Mouse (Mus musculus) limb, embryonic 10.5 days (tissue): ENCODE data around the gene Lix1l. TPM values are rescaled to one million over a fixed set of nuclear protein-coding genes. Genes with fewer than 3 reads are reported as not detected.

ENCODE experiments used
- DNase-seq: peaks from one replicate; pipeline ENCODE4 v3.0.0-alpha.2; 2017; ENCODE audit warnings: low spot score
- H3K27ac ChIP-seq: fragments of 300-500 bp; sonication (generic); 2 replicates; pipeline ENCODE4 v1.5.1; 2016; ENCODE audit warnings: mild to moderate bottlenecking
- H3K27me3 ChIP-seq: fragments of 300-500 bp; sonication (generic); 2 replicates; pipeline ENCODE4 v1.6.1; 2016; ENCODE audit warnings: low read depth, mild to moderate bottlenecking; ENCODE audit not compliant: poor library complexity, severe bottlenecking
- H3K36me3 ChIP-seq: fragments of 300-500 bp; sonication (generic); 2 replicates; pipeline ENCODE4 v1.6.1; 2016; ENCODE audit warnings: mild to moderate bottlenecking, moderate library complexity
- H3K4me1 ChIP-seq: fragments of 300-500 bp; sonication (generic); 2 replicates; pipeline ENCODE4 v1.6.1; 2016
- H3K4me3 ChIP-seq: fragments of 300-500 bp; sonication (generic); 2 replicates; pipeline ENCODE4 v1.5.1; 2016; ENCODE audit warnings: mild to moderate bottlenecking, moderate library complexity
- H3K9me3 ChIP-seq: fragments of 300-500 bp; sonication (generic); replicated peaks from 2 replicates; pipeline ENCODE4 v1.6.1; 2016; ENCODE audit warnings: mild to moderate bottlenecking
- WGBS: fragments of 180-500 bp; shearing (Covaris S2); methylation state at CpG from one replicate; pipeline ENCODE4 v1.1.7; 2016; 5-methylcytosine and 5-hydroxymethylcytosine counted together
- polyA plus RNA-seq: library from polyadenylated mRNA; unstranded; fragments of >200 nt; fragmentation: Nextera tagmentation; extraction: Ambion mirVana; gene quantifications from 2 replicates; pipeline ENCODE4 v1.2.1, GENCODE M21; 2016

Lix1l gene
- 3.6 and 4.5 TPM in 2 replicates for polyA plus RNA-seq

DNA sequence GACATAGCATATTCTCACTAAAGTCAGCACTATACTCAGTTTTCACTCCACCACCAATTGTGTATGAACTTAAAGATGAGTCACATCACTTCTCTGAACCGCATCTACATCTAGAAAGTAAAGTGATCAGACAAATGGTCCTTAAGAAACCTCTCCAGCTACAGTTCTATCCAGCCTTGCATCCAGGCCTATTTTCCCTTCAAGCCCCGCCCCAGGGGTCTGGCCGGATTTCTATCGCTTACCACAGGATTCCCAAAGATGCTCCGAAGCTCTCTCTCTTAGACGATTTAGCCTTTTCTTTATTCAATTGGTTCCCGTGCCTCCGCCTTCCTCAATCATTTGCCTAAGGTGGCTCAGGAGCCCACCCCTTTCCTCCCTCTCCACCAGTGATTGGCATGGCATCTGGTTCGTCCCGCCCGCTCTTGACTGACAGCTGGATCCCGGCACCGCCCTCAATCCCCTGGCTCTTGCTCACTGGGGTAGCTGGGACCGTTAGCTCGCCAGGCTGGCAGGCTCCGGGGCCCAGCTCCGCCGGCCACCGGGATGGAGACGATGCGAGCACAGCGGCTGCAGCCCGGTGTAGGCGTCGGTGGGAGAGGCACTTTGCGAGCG is at the start of gene Lix1l:
Gene Lix1l, plus strand, starts transcription at position 511 of the 612 bp plus-strand sequence.
- Histone ChIP-seq H3K36me3 (peaks cover 21% of the 10 kb centered on the region), H3K4me3 (peak within 1 kb of the TSS; percentile 92), H3K27ac (peak within 1 kb of the TSS; percentile 97), H3K27me3 (peaks cover 31% of the 10 kb centered on the region), H3K9me3 (no peaks in the 10 kb centered on the region), H3K4me1 (peaks cover 70% of the 10 kb centered on the region)
- DNase-seq = peak; percentile 93
- under 1% methylated on average over 27 of the region's 27 CpGs for WGBS

DNA sequence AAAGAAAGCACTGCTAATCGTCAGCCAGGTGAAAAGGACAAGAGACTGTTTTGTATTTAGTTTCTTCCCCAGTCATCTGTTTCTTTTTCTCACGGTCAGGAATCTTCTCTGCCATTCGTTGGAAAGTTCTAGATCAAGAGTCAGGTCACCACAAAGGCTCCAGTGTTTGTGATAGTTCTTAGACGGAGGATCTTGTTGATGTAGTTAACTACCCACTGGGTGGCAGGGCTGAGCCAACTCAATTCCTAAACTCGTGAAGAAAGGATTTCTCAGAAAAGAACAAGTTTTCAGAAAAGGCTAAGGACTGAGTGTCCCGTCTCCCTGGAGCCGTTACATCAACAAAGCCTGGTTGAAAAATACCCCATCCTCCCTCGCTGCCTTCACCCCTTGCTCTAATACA is 49.7 kb upstream of the Lix1l start:
- DNase-seq = no peak
- H3K27ac ChIP-seq = peak overlapping the region; percentile 64; the same call in 1 of the 2 replicates
- WGBS = 33% methylated on average over 8 of the region's 8 CpGs

DNA sequence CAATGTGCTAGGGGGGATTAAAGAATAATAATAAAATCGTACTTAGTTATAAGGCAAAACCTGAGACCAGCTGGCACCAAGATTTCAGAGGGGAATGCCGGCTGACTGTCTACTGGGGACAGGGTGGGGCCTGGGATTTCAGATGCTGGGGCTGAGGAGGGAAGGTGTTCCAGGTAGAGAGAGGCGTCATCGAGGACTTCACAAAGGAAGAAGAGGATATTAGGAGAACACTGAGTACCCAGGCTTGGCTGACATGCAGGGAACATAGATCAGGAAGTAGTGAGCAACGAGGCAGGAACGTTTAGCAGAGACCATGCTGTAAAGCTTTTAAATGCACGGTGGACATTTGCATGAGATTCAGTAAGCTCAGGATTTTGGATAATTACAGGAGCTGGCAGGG is 49.1 kb upstream of the Lix1l start:
- Histone ChIP-seq H3K4me1 (peaks cover 30% of the 10 kb centered on the region), H3K27ac (peak overlapping the region; percentile 64; the same call in 1 of the 2 replicates), H3K36me3 (no peaks in the 10 kb centered on the region), H3K9me3 (no peaks in the 10 kb centered on the region), H3K4me3 (no peak overlapping the region), H3K27me3 (0 out of 2 replicates have a peak, but pooled peaks cover 4% of the 10 kb centered on the region)
- WGBS = 76% methylated on average over 7 of the region's 7 CpGs
- no peak for DNase-seq

More for the DNA sequence above, 49.7 kb upstream of the Lix1l start:
- Histone ChIP-seq H3K9me3 (no peaks in the 10 kb centered on the region), H3K27me3 (0 out of 2 replicates have a peak, but pooled peaks cover 4% of the 10 kb centered on the region), H3K36me3 (no peaks in the 10 kb centered on the region), H3K4me3 (no peak overlapping the region), H3K4me1 (peaks cover 24% of the 10 kb centered on the region)

DNA sequence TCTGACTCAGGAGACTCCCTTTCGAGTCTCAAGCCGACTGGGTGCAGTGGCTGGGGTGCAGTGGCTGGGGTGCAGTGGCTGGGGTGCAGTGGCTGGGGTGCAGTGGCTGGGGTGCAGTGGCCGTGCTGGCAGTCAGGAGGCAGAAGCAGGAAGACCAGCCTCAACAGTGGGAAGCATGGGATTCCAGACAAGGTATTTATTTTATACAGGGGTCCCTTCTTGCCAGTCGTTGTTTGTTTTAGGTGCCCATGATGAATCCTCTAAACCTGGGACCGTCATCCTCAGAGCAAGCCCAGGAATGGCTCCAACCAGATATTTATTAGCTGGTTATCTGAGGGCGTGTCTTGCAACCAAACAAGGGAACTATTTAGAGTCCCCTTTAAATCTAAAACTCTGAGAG is 47.3 kb upstream of the Lix1l start:
- 82% methylated on average over 6 of the region's 6 CpGs for WGBS
- Histone ChIP-seq H3K27me3 (no peaks in the 10 kb centered on the region), H3K36me3 (no peaks in the 10 kb centered on the region), H3K27ac (no peak overlapping the region), H3K4me1 (peaks cover 30% of the 10 kb centered on the region), H3K4me3 (no peak overlapping the region), H3K9me3 (no peaks in the 10 kb centered on the region)
- no peak for DNase-seq

DNA sequence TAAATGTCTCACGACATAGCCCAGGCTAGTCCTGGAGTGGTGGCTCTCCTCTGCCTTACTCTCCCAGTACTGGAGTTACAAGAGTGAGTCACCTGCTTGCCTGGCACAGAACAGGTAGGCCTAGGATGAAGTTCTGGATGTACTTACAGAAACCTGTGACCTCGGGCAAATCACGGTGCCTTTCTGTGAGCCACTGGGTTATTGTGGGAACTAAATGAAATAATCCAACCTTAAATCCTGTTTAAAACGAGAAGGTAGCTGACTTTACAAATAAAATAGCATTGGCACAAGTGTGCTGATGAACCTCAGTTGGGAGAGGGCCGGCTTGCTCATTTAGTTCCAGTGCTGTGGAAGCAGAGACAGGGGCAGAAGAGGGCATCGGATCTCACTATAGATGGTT is 46.7 kb upstream of the Lix1l start:
- no peak for DNase-seq
- H3K36me3 ChIP-seq = peaks cover 1% of the 10 kb centered on the region
- peaks cover 35% of the 10 kb centered on the region for H3K4me1 ChIP-seq
- H3K27me3 ChIP-seq = no peaks in the 10 kb centered on the region
- no peaks in the 10 kb centered on the region for H3K9me3 ChIP-seq
- no peak overlapping the region for H3K4me3 ChIP-seq
- H3K27ac ChIP-seq = no peak overlapping the region
- 86% methylated on average over 6 of the region's 6 CpGs for WGBS

DNA sequence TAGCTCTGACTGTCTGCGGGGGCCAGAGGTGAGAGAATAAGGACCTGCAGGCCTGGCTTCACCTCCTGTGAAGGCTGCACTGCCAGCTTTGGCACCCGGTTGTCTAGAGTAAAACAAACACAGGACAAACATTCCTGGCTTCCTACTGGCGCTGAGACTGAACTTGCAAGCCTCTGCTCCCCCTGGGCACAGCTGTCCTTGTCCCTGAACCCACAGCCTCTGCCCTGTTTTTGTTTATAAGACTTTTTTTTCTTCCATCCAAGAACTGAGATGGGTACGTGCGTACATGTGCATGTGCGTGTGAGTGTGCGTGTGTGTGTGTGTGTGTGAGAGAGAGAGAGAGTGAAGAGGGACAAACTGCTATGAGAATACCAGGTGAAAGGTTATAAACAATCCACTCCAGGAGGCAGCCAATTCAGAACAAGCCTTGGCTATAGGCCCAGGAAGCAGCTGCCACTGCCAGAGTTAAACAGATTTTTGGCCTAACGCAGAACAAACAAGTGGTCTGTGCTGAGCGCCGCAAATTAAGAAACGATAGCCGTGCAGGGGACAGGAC is 45.8 kb upstream of the Lix1l start:
- no peak for DNase-seq
- 64% methylated on average over 12 of the region's 12 CpGs for WGBS
- Histone ChIP-seq H3K27ac (peak overlapping the region; percentile 46; the same call in 1 of the 2 replicates), H3K4me1 (peaks cover 44% of the 10 kb centered on the region), H3K4me3 (no peak overlapping the region), H3K9me3 (no peaks in the 10 kb centered on the region), H3K27me3 (no peaks in the 10 kb centered on the region), H3K36me3 (peaks cover 10% of the 10 kb centered on the region)

DNA sequence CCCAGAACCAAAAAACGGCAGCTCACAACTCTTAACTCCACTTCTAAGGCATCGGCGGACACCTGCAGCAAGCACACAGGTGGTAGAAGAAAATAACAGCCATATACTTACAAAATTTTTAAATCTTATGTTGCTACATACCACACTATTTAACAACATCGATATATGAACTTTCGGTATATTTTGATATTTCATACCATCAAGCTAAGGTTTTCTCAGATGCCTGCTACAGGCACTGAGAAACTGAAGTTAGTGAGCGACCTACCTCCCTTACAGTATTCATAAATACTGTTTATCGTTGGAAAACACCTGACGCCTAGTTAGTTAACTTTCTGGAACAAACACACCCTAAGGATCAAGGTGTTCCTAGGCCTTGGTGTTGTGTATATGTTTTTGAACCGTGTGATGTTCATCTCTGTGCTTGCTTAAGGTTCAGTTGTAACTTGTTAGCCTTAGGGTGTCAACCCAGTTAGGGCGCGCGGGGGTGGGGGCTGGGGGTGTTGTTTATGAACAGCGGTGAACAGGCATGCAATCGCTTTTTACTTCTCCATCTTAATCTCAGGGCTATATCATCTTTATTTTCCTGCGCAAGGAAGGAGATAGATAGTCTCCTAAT is 44.8 kb upstream of the Lix1l start:
- Histone ChIP-seq H3K4me3 (peak overlapping the region; percentile 78), H3K27me3 (no peaks in the 10 kb centered on the region), H3K4me1 (peaks cover 50% of the 10 kb centered on the region), H3K27ac (peak overlapping the region; percentile 90), H3K9me3 (no peaks in the 10 kb centered on the region), H3K36me3 (peaks cover 20% of the 10 kb centered on the region)
- no peak for DNase-seq
- WGBS = 86% methylated on average over 15 of the region's 15 CpGs

DNA sequence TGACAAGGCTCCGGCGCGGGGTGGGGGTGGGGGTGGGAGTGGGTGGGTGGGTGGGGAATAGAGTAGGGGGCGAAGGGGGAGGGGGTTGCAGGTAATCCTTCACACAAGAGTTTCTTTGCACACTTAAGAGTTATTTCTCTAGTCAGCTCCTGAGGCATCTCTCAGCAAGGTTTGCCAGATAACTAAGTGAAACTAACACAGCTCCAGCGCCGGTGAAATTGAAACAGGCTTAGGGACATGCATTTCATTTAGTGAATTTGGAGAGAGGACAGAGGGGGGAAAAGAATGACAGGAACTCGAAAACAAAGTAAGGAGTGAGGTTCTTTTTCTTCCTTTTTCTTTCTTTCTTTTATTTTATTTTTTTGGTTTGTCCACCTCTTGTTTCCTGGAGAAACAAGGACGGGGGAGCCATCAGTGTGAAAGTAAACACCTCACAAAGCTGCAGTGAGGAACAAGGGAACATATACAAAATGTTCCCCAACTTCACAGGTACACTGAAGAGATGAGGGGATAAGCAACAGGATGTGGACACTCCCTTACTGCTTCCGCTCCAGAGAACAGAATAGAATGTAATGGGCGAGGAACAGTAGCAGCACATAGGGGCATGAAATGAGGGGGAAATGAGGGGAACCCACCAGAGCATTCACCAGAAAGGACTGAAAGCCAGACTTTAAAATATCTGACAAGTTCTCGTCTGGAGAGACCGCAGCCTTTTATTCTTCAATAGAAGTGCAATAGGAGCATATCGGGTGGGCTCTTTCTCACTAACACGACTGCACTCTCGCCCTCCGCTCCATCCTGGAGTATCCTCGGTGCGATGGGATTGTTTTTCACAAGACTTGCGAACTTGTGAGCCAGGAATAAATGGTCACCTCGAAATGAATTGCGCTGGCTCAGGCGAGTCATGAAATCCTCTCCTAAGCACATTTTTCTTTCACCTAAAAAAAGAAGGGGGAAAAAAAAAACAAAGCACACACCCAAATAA is 44.0 kb upstream of the Lix1l start:
- no peaks in the 10 kb centered on the region for H3K9me3 ChIP-seq
- H3K27ac ChIP-seq = peak overlapping the region; percentile 90
- no peaks in the 10 kb centered on the region for H3K27me3 ChIP-seq
- peak; percentile 47 for DNase-seq
- WGBS = 9% methylated on average over 22 of the region's 22 CpGs
- H3K36me3 ChIP-seq = peaks cover 24% of the 10 kb centered on the region
- peak overlapping the region; percentile 78 for H3K4me3 ChIP-seq
- peaks cover 50% of the 10 kb centered on the region for H3K4me1 ChIP-seq

DNA sequence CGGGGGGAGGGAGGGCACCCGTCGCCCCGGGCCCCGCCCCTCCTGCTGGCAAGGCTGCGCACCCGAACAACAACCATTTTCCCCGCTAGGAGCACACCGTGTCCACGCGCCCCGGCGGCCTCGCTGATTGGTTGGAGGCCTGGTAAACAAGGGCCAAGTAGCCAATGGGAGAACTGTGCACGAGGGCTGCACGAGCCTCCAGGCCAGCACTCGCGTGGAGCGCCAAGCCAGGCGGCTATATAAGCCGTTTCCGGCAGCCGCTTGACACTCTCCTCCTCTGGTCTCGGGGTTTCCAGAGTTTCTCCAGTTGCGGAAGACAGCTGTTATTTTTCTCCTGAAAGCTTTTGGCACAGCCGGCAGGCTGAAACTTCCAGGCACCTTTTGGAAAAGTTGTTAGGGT is 43.3 kb upstream of the Lix1l start, which contains the start of gene Txnip:
Gene Txnip, plus strand, starts transcription at position 264 of the 400 bp plus-strand sequence.
- H3K27ac ChIP-seq = peak within 1 kb of the TSS; percentile 90
- H3K27me3 ChIP-seq = no peaks in the 10 kb centered on the region
- peak within 1 kb of the TSS; percentile 78 for H3K4me3 ChIP-seq
- peaks cover 55% of the 10 kb centered on the region for H3K4me1 ChIP-seq
- H3K36me3 ChIP-seq = peaks cover 24% of the 10 kb centered on the region
- H3K9me3 ChIP-seq = no peaks in the 10 kb centered on the region
- peak; percentile 100 for DNase-seq
- WGBS = under 1% methylated on average over 26 of the region's 26 CpGs

DNA sequence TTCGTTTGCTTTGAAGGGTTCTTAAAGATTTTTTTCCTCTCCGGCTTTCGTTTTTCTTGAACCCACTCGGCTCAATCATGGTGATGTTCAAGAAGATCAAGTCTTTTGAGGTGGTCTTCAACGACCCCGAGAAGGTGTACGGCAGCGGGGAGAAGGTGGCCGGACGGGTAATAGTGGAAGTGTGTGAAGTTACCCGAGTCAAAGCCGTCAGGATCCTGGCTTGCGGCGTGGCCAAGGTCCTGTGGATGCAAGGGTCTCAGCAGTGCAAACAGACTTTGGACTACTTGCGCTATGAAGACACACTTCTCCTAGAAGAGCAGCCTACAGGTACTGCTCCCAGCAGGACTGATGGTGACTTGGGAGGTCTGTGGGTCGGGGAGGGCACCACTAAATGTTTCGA is 42.8 kb upstream of the Lix1l start:
- peak overlapping the region; percentile 78 for H3K4me3 ChIP-seq
- peak overlapping the region; percentile 90 for H3K27ac ChIP-seq
- WGBS = 1% methylated on average over 17 of the region's 17 CpGs
- H3K27me3 ChIP-seq = no peaks in the 10 kb centered on the region
- peaks cover 55% of the 10 kb centered on the region for H3K4me1 ChIP-seq
- DNase-seq = peak; percentile 61
- peaks cover 24% of the 10 kb centered on the region for H3K36me3 ChIP-seq
- no peaks in the 10 kb centered on the region for H3K9me3 ChIP-seq

DNA sequence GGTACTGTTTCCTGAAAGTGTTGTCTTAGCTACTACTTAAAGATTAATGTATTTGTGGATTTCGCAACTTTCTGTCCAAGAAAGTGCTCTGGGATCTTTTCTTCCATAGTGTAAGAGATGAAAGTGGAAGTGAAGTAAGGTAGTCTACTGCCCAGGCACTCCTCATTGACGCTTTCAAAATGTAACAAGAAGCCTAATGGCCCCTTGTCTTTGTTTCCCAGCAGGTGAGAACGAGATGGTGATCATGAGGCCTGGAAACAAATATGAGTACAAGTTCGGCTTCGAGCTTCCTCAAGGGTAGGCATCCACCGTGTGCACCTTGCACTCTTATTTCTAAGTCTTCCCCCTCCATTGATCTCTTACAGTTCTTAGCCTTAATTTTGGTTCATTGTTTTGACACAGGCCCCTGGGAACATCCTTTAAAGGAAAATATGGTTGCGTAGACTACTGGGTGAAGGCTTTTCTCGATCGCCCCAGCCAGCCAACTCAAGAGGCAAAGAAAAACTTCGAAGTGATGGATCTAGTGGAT is 42.2 kb upstream of the Lix1l start:
- no peaks in the 10 kb centered on the region for H3K27me3 ChIP-seq
- H3K36me3 ChIP-seq = peaks cover 24% of the 10 kb centered on the region
- H3K27ac ChIP-seq = peak overlapping the region; percentile 90
- H3K4me1 ChIP-seq = peaks cover 56% of the 10 kb centered on the region
- DNase-seq = no peak
- peak overlapping the region; percentile 78 for H3K4me3 ChIP-seq
- 61% methylated on average over 10 of the region's 10 CpGs for WGBS
- H3K9me3 ChIP-seq = no peaks in the 10 kb centered on the region

DNA sequence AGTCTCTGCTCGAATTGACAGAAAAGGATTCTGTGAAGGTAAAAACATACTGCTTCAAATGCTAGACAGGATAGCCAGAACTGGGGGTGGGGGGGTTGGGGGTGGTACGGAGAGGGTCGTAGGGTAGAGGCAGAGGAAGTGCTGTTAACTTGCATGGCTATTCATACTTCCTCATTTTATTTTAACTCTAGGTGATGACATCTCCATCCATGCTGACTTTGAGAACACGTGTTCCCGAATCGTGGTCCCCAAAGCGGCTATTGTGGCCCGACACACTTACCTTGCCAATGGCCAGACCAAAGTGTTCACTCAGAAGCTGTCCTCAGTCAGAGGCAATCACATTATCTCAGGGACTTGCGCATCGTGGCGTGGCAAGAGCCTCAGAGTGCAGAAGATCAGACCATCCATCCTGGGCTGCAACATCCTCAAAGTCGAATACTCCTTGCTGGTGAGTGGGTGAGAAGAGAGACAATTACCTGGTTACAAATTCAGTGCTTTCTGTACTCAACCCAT is 41.5 kb upstream of the Lix1l start:
- Histone ChIP-seq H3K27ac (0 out of 2 replicates have a peak overlapping the region, but pooled peaks have one; percentile 10), H3K4me1 (peaks cover 63% of the 10 kb centered on the region), H3K9me3 (no peaks in the 10 kb centered on the region), H3K36me3 (peaks cover 24% of the 10 kb centered on the region), H3K4me3 (peak overlapping the region; percentile 78), H3K27me3 (no peaks in the 10 kb centered on the region)
- DNase-seq = no peak
- 88% methylated on average over 12 of the region's 12 CpGs for WGBS
